Mouse (Mus musculus): ENCODE results near the gene Mybbp1a.

The Mybbp1a gene

GRCm38 (mm10) chr11:72440965-72441664, at the start of gene Mybbp1a:
Gene Mybbp1a (plus strand): TSS chr11:72441355.
- DNase-seq, result peak; percentile 99

DNA sequence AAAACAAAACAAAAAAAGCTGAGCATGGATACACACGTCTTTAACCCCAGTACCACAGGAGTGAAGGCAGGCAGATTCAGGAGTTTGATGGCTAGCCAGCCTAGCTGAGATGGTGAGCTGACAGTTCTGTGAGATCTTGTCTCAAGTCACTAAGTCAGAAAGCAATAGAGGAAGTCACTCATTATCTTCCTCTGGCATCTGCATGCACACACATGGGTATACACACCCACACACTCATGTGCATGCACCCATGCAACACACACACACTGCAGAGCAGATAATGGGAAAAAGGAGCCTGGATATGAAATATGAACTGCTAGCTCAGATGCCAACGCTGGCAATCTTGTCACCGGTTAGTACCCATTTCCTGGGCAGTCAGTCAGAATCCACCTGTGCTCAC, 47.9 kb upstream of the Mybbp1a start:
- no peak for DNase-seq

DNA sequence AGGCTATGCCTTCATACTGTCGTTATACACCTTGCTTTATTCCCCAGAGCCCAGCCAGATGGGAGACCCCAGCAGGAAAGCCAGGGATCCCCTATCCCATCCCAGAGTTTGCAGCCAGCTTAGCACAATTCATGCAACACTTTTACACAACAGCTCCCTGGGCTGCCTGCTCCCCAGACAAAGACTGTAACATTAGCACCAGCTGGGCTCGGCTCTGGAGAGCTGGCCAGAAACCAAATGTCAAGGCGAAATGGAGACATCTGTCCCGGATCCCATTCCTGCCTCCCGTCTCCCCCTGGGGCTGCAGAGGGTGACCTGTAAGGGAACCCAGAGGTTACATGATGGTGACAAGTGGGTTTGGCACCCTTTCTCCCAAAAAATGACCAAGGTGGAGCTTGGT, 47.5 kb upstream of the Mybbp1a start:
- no peak for DNase-seq

GRCm38 (mm10) chr11:72394694-72395093, 46.5 kb upstream of the Mybbp1a start:
- no peak for DNase-seq

- no peak for DNase-seq
These were observed 45.5 kb upstream of the Mybbp1a start for GRCm38 (mm10) chr11:72395652-72396051.

DNA sequence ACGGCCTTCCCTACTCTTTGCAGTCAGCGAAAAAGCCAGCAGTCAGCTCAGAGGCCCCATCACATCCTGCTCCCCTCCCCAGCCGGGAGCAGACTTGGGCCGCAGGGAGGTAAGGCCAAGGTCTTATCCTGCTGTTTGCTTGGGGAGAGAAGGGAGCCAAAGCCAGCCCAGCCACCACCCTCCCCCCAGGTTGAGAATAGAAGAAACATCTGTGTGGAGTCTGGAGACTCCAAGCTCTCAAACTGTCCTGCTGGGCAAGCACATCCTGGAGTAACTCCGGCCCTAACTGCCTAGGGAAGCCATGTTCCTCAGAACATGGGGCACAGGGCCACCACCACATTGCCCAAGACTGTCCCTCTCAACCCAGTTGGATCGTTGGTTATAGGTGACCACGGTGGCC, 44.5 kb upstream of the Mybbp1a start:
- no peak for DNase-seq

DNA sequence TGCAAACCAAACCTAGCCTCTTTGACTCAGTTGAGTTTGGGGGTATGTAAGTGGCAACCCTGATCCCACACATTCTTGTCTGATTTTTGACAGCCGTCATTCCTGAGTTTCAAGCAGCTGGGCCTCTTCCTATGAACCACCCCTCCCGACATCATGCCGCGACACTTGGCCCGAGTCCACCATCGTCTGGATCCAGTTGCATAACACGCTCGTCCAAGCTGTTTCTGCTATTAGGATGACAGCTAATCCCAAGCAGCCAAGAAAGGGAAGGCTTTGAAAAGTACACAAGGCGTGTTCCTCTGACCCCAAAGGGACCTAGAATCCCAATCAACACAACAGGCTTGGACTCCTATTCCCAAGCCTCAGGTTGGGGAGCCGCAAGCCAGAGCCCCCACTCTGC, 44.1 kb upstream of the Mybbp1a start:
- no peak for DNase-seq

- no peak for DNase-seq
These were observed 43.2 kb upstream of the Mybbp1a start for GRCm38 (mm10) chr11:72397811-72398525.

DNA sequence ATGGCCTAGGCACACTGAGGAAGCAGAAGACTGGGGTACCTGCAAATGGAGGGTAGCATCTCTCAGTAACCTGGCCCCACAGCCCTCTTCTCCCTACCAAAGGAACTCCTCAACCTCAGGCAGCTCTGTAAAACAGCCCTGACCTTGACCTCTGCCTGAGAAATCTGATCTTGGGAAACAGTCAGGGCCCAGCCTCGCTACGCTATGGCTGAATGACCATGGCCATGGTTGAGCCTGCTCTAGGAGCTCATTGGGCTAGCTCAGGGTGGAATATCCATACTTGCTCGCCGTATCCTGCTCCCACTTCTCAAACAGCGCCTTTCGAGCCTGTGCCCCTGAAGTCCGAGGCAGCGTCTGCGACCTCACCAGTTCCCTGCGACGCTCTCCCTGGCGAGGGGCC, 40.1 kb upstream of the Mybbp1a start:
- DNase-seq, result no peak

DNA sequence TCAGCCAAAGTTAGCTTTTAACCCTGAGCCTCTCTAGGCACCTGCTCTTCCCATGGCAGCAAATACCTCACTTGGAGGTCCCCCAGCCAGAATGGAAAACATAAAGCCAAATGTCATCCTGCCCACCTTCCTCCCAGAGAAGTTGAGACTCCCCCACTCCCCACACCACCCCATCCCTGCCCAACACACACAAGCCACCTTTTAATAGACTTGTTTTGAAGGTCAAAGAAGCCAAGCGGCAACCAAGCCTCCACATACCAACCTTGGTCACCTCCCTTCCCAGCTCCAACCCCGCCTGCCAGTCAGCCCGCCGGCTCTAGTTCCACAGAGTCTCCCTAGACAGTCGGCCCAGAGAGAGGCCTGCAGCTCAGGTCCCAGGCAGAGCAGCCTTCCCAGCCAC, 39.1 kb upstream of the Mybbp1a start:
- no peak for DNase-seq

DNA sequence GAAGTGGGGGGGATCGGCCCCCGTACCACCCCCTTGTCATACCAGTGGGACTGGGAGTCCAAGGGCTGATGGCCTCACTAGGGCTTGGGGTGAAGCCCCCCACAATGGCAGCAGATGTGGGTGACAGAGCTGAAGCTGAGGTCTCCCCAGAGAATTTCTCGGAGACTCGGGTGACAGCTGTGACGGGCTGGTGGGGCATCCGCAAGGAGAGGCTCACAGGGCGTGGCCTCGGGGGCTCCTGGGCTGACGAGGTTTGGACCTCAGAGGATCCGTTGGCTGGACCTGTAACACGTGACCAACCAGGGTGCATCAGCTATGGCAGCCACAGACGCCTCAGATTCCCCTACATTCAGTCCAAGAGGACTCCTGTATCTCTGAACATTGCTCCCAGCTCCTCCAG, 38.2 kb upstream of the Mybbp1a start:
- DNase-seq, result no peak

- DNase-seq, result no peak
These were observed 35.6 kb upstream of the Mybbp1a start for GRCm38 (mm10) chr11:72405532-72405931.

GRCm38 (mm10) chr11:72406079-72406675, 35.0 kb upstream of the Mybbp1a start:
- DNase-seq, result no peak

DNA sequence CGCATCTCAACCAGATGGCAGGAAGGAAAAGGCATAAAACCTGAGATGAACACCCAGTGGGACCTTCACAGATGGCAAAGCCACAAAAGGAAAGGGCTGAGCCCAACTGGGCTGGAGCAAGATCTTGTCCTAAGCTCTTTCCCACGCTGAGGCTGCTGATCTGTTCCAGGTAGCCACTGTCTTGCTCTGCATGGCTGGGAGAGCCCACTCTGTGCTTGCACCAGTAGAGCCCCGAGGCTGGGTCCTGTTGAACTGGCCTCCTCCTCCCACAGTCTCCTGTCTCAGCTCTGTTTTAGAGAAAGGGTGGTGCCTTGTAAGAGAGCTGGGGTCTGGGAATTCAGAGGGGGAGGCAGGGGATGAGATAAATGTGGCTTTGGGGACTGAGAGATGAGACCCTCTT, 34.1 kb upstream of the Mybbp1a start:
- DNase-seq, result no peak

- DNase-seq, result no peak
These were observed 33.6 kb upstream of the Mybbp1a start for GRCm38 (mm10) chr11:72407574-72407973.

DNA sequence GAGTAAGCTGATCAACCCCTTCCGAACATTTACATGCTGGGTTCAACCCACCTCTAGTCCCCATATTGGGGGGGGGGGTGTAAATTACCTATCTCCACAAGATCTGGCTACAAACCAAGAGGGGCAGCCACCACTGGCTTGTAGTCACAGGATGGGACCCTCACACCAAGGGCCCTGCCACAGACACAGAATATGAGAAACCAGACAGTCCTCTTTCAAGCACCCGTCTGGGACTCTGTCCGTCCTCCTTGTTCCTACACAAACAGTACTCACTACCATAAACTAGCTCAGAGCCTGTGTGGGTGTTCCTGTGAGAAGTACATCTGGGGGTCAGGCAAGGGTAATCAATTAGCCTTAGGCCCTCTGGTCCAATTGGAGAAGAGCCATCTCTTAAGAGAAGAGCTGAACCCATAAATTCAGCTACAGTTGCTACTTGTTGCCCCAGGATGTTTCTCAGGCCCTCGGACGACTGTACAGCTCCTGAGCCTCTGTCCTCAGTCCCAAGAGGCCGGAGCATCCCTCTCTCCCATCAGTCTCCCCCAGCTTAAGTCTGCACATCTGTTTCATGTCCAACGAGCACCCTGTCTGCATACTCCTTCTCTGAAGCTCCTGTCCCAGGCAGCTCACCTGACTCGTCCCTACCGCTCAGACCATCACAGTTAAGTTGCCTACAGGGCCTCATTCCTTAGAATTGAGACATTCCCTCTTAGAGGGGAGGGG, 32.5 kb upstream of the Mybbp1a start:
- DNase-seq, result no peak

DNA sequence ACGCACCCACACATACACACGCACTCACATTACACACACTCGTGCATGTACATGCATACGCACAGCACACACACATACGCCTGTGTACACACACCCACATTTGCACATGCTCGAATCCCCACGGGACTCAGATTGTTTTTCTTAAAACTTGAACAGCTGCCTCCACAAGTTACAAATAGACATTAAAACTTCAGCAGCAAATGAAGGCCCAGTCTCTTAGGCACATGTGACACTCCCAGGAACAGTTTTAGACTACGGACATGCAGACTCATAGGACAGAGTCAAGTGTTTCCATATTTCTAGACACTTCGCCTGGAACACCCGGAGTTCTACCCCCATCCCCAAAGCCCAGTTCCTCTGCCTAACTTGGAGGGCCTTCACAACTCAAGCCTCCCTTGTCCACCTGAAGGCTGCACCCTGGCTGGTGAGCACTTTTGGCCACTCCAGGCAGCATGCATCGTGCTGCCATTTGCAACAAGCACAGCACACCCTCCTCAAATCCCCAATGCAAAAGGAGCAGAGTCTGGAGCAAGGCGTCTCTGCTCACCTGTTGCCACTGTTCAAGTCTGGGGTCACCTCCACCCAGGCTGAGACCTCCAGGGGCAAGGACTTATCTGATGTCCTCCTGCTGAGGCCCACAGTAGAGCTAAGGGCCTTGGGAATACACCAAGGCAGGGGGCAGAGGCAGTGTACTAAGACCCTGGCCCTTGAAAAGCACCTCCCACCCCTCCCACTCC, 31.3 kb upstream of the Mybbp1a start:
- no peak for DNase-seq

DNA sequence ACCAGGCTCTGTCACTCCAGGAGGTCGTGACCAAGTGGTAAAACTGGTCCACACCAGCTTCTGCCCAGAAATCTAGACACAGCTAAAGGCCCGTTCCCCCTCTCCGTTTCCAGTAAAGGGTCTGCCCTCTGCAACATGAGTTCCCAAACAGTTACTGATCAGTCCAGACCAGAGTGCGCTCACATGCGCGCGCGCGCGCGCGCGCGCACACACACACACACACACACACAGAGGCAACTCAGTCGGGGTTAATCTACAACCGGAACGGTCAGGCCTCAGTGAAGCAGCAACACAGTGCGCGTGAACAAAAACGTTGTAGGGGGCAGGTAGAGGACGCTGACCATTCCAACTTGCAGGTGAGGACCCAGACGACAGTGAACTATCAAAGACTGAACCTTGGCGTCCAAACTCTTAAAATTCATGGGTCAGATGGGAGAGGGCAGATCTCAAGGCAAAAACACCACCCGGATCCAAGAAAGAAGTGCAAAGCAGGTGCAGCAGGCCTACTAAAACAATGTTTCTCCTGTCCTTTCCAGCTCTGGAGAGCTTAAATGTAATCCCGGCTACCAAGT, 30.5 kb upstream of the Mybbp1a start:
- no peak for DNase-seq

- DNase-seq, result peak; percentile 43
These were observed 29.8 kb upstream of the Mybbp1a start, which contains the start of gene Smtnl2 for GRCm38 (mm10) chr11:72411093-72411921. Gene Smtnl2 (minus strand): TSS chr11:72411713.

DNA sequence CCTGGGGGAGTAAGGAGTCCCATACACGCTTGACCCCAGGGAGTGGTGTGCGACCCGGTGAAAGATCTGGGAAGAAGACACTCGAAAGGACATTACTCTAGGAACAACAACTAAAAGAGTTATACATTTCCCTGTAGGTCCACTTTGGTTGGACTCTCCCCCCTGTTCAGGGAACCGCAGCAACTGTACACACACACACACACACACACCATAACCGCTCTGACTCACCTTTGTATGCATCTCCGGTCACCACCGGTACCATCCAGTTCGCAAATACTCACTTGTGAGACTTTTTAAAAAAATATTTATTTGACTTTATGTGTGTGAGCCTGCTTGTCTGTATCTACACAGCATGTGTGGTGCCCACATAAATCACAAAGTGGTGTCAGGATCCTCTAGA, 29.2 kb upstream of the Mybbp1a start:
- no peak for DNase-seq

DNA sequence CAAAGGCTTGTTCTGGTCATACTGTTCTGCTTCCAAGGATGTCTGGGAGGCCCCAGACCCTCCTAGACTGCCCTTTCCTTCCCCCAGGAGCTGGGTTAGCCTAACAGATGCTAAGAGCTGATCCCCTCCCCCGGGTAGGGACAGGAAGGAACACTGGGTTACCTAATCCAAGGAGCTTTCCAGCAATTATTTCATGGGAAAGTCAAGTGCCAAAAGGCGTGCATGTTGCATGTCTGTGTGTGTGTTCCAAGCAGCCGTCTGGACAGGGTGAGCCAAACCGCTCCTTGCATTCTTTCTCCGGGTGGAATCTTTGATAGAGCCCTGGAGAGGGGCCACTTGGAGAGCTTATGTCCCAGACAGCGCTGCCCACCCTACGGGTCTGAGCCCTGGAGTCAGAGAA, 28.1 kb upstream of the Mybbp1a start:
- DNase-seq, result no peak
